Mouse (Mus musculus): ENCODE measurements at regions not wholly inside any gene's neighbourhood (a gene's known extent, or its start where the extent isn't known, plus 50 kb on each side); places are given as distances from the start of the nearest gene placed in this dataset.

GRCm38 (mm10) chr4:93467424-93467823, 132.1 kb upstream of the Tusc1 start:
- Histone ChIP-seq H3K36me3 (ENCODE audit: insufficient read depth, low read length) (no peaks in the 10 kb centered on the region), H3K27me3 (ENCODE audit: insufficient read depth, low read length) (no peaks in the 10 kb centered on the region), H3K4me1 (ENCODE audit: insufficient read depth, low read length) (no peaks in the 10 kb centered on the region), H3K27ac (ENCODE audit: low read depth, low read length) (no peak overlapping the region), H3K9me3 (ENCODE audit: low read length) (no peaks in the 10 kb centered on the region), H3K4me2 (ENCODE audit: low read depth, low read length, poor library complexity, severe bottlenecking) (no peak overlapping the region), H3K4me3 (ENCODE audit: low read depth, low read length) (no peak overlapping the region), H3K9ac (replicated peaks; ENCODE audit: low read length, poor library complexity, severe bottlenecking) (no peak overlapping the region)
- no peak for DNase-seq (ENCODE audit: low spot score)
- WGBS = 64% methylated on average over 1 of the region's 1 CpGs
- ATAC-seq (ENCODE audit: low FRiP score) = no peak
- no peak for TF ChIP-seq CTCF (IDR thresholded peaks at IDR 0.05)

DNA sequence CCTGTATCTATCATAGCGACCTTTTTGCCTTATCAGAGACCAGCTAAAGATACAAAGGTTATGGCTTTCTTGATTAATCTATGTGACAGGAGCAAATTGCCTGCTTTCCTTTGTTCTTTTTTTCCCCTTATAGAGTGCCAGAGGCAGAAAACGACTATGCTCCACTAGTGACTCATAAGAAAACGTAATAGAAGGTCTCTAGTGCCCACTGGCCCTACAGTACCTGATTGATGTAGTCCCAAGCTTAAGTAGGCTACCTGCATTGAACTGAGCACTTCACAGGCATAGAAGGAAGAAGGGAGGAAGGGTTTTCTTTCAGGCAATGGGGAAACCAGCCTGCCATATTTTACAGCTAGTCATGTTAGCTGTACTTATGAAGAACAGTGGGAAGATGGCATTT, 116.0 kb upstream of the Tusc1 start:
- Histone ChIP-seq H3K27ac (ENCODE audit: low read depth, low read length) (no peak overlapping the region), H3K9me3 (ENCODE audit: low read length) (no peaks in the 10 kb centered on the region), H3K36me3 (ENCODE audit: insufficient read depth, low read length) (no peaks in the 10 kb centered on the region), H3K27me3 (ENCODE audit: insufficient read depth, low read length) (no peaks in the 10 kb centered on the region), H3K4me2 (ENCODE audit: low read depth, low read length, poor library complexity, severe bottlenecking) (no peak overlapping the region), H3K4me1 (ENCODE audit: insufficient read depth, low read length) (no peaks in the 10 kb centered on the region), H3K4me3 (ENCODE audit: low read depth, low read length) (no peak overlapping the region), H3K9ac (replicated peaks; ENCODE audit: low read length, poor library complexity, severe bottlenecking) (no peak overlapping the region)
- ATAC-seq (ENCODE audit: low FRiP score) (no peak), DNase-seq (ENCODE audit: low spot score) (no peak)
- WGBS = 49% methylated on average over 3 of the region's 3 CpGs
- no peak for TF ChIP-seq CTCF (IDR thresholded peaks at IDR 0.05)

DNA sequence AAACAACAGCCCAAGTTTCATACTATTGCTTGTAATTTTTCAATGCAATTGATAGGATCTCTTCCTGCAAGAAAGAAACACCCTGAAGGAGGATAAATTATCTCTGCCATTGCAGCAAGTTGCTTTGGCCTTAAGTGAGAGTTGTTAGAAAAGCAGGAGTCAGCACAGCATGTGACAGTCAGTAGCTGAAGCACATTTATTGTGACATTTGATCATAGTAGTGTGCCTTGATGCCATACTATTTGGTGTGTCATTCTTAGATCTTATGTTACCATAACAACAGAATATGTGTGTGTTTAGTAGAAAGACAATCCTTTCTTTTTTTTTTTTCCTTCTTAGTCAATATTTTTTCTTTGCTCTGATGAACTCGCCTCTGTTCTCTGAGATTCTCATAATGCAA, 115.5 kb upstream of the Tusc1 start:
- ATAC-seq (ENCODE audit: low FRiP score) (no peak; the same call in 1 of the 2 replicates), DNase-seq (ENCODE audit: low spot score) (no peak)
- Histone ChIP-seq H3K9ac (replicated peaks; ENCODE audit: low read length, poor library complexity, severe bottlenecking) (no peak overlapping the region), H3K27ac (ENCODE audit: low read depth, low read length) (no peak overlapping the region), H3K27me3 (ENCODE audit: insufficient read depth, low read length) (no peaks in the 10 kb centered on the region), H3K4me1 (ENCODE audit: insufficient read depth, low read length) (no peaks in the 10 kb centered on the region), H3K4me2 (ENCODE audit: low read depth, low read length, poor library complexity, severe bottlenecking) (no peak overlapping the region), H3K4me3 (ENCODE audit: low read depth, low read length) (no peak overlapping the region), H3K9me3 (ENCODE audit: low read length) (no peaks in the 10 kb centered on the region), H3K36me3 (ENCODE audit: insufficient read depth, low read length) (no peaks in the 10 kb centered on the region)
- no peak for TF ChIP-seq CTCF (IDR thresholded peaks at IDR 0.05)
- 67% methylated on average over 1 of the region's 1 CpGs for WGBS

- ATAC-seq (ENCODE audit: low FRiP score) (no peak), DNase-seq (ENCODE audit: low spot score) (no peak)
- no peak overlapping the region for H3K4me2 ChIP-seq (ENCODE audit: low read depth, low read length, poor library complexity, severe bottlenecking)
- no peak for TF ChIP-seq CTCF (IDR thresholded peaks at IDR 0.05)
- no peaks in the 10 kb centered on the region for H3K36me3 ChIP-seq (ENCODE audit: insufficient read depth, low read length)
- H3K9ac ChIP-seq (replicated peaks; ENCODE audit: low read length, poor library complexity, severe bottlenecking) = no peak overlapping the region
- no peak overlapping the region for H3K4me3 ChIP-seq (ENCODE audit: low read depth, low read length)
- H3K9me3 ChIP-seq (ENCODE audit: low read length) = no peaks in the 10 kb centered on the region
- no peak overlapping the region for H3K27ac ChIP-seq (ENCODE audit: low read depth, low read length)
- no peaks in the 10 kb centered on the region for H3K27me3 ChIP-seq (ENCODE audit: insufficient read depth, low read length)
- no peaks in the 10 kb centered on the region for H3K4me1 ChIP-seq (ENCODE audit: insufficient read depth, low read length)
These were observed 109.4 kb upstream of the Tusc1 start for GRCm38 (mm10) chr4:93444666-93445065.

GRCm38 (mm10) chr4:93438587-93439336, 103.5 kb upstream of the Tusc1 start:
- Histone ChIP-seq H3K4me3 (ENCODE audit: low read depth, low read length) (no peak overlapping the region), H3K4me2 (ENCODE audit: low read depth, low read length, poor library complexity, severe bottlenecking) (no peak overlapping the region), H3K27ac (ENCODE audit: low read depth, low read length) (no peak overlapping the region), H3K36me3 (ENCODE audit: insufficient read depth, low read length) (no peaks in the 10 kb centered on the region), H3K4me1 (ENCODE audit: insufficient read depth, low read length) (no peaks in the 10 kb centered on the region), H3K27me3 (ENCODE audit: insufficient read depth, low read length) (no peaks in the 10 kb centered on the region), H3K9ac (replicated peaks; ENCODE audit: low read length, poor library complexity, severe bottlenecking) (no peak overlapping the region), H3K9me3 (ENCODE audit: low read length) (no peaks in the 10 kb centered on the region)
- DNase-seq (ENCODE audit: low spot score) (no peak), ATAC-seq (ENCODE audit: low FRiP score) (no peak)
- TF ChIP-seq CTCF (IDR thresholded peaks at IDR 0.05) = no peak
- WGBS = 48% methylated on average over 3 of the region's 3 CpGs

- no peak overlapping the region for H3K27ac ChIP-seq (ENCODE audit: low read depth, low read length)
- no peak overlapping the region for H3K9ac ChIP-seq (replicated peaks; ENCODE audit: low read length, poor library complexity, severe bottlenecking)
- H3K4me2 ChIP-seq (ENCODE audit: low read depth, low read length, poor library complexity, severe bottlenecking) = no peak overlapping the region
- no peaks in the 10 kb centered on the region for H3K9me3 ChIP-seq (ENCODE audit: low read length)
- no peak overlapping the region for H3K4me3 ChIP-seq (ENCODE audit: low read depth, low read length)
- WGBS = 20% methylated on average over 3 of the region's 3 CpGs
- ATAC-seq (ENCODE audit: low FRiP score) (no peak), DNase-seq (ENCODE audit: low spot score) (no peak)
- no peaks in the 10 kb centered on the region for H3K36me3 ChIP-seq (ENCODE audit: insufficient read depth, low read length)
- no peaks in the 10 kb centered on the region for H3K4me1 ChIP-seq (ENCODE audit: insufficient read depth, low read length)
- no peak for TF ChIP-seq CTCF (IDR thresholded peaks at IDR 0.05)
- H3K27me3 ChIP-seq (ENCODE audit: insufficient read depth, low read length) = no peaks in the 10 kb centered on the region
These were observed 102.2 kb upstream of the Tusc1 start for GRCm38 (mm10) chr4:93437386-93438130.

Data from midbrain, postnatal 0 days (tissue).